Mouse (Mus musculus): ENCODE data around the gene Hdgf. TPM values are rescaled to one million over a fixed set of nuclear protein-coding genes. Genes with fewer than 3 reads are reported as not detected.
A peak's percentile ranks its signal among the peaks of the same experiment; 100 is the strongest.

Gene Hdgf
- total RNA-seq, 2 experiments from 2014 or later = 148 to 151 TPM

DNA sequence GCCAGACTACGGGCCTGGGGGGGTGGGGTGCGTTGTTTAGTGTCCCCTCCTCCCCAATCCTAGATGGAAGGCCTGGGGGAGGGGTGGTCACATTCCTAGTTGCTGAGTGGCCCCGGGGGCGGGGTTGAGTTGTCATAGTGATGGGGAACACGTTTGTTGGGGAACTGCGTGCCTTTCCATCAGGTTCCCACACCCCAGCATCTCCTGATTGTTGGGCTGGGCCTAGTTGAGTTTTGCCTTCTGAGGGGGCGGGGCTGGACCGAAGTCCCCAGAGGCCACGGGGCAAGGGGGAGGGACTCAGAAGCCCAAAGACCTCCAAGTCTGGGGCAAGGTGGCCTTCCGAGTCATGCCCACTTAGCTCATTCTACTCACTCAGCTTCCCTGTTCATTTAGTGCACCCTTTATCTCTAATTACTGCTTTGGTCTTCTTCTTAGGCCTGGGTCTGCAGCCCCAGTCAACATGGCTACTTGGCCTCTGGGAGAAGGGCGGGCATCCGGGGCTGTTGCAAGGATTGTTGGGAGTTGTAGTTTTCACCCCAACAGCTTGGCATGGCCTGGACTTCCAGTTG lies 4.5 kb downstream of the Hdgf start:
- no peak for TF ChIP-seq CTCF (IDR thresholded peaks at IDR 0.05)
- peak overlapping the region; percentile 33 for H3K4me3 ChIP-seq
- DNase-seq (ENCODE audit: extremely low spot score in 1 of 2, low spot score in 2 of 2) = peak in 1 of 2 experiments; percentile 45
- H3K27ac ChIP-seq = peak overlapping the region; percentile 81
- intact Hi-C loops (cut with DNase I) = no loop called here

DNA sequence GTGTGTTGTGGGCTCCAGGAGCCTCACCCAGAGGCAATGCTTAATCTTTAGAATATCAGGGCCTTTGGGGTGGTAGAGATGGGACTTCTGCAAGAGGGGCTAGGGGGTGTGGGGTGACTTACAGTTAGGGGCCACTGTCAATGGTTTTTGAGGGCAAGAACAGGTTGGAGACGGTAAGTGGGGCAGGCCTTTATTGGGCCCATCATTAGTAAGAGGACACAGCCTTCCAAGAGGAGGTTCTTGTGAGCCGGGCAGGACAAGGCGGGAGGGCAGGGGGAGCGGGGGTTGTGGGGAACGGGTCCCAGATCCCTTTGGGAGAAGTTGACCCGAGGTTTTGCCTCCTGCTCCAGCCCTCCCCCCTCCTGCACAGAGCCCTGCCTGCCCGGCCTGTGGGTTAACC lies 7.4 kb downstream of the Hdgf start:
- intact Hi-C loops (cut with DNase I) = no loop called here
- H3K4me3 ChIP-seq = no peak overlapping the region
- TF ChIP-seq CTCF (IDR thresholded peaks at IDR 0.05) = no peak
- DNase-seq (ENCODE audit: extremely low spot score in 1 of 2, low spot score in 2 of 2) = no peak
- no peak overlapping the region for H3K27ac ChIP-seq

DNA sequence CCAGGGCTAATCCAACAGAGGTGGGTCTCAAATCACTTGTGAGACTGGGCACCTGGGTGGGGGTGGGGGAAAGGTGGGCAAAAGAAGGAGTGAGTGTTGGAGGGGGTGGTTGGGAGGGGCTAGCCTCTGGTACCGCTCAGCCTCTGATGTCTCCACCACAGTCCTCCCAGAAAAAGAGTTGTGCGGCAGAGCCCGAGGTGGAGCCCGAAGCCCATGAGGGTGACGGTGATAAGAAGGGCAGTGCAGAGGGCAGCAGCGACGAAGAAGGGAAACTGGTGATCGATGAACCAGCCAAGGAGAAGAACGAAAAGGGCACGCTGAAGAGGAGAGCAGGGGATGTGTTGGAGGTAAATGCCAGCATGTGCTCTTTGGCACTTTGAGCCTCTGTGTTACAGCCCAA lies 7.8 kb downstream of the Hdgf start:
- TF ChIP-seq CTCF (IDR thresholded peaks at IDR 0.05) = no peak
- H3K27ac ChIP-seq = no peak overlapping the region
- no peak overlapping the region for H3K4me3 ChIP-seq
- intact Hi-C loops (cut with DNase I) = no loop called here
- DNase-seq (ENCODE audit: extremely low spot score in 1 of 2, low spot score in 2 of 2) = no peak

- H3K4me3 ChIP-seq = no peak overlapping the region
- intact Hi-C loops (cut with DNase I) = no loop called here
- no peak overlapping the region for H3K27ac ChIP-seq
- DNase-seq (ENCODE audit: extremely low spot score in 1 of 2, low spot score in 2 of 2) = no peak
- TF ChIP-seq CTCF (IDR thresholded peaks at IDR 0.05) = peak; percentile 8
Observed at GRCm38 (mm10) chr3:87916990-87917389, 10.9 kb downstream of the Hdgf start.

- no peak overlapping the region for H3K4me3 ChIP-seq
- no peak overlapping the region; the same call in 1 of the 2 replicates for H3K27ac ChIP-seq
- intact Hi-C loops (cut with DNase I) = no loop called here
- DNase-seq (ENCODE audit: extremely low spot score in 1 of 2, low spot score in 2 of 2) = no peak
- no peak for TF ChIP-seq CTCF (IDR thresholded peaks at IDR 0.05)
Observed at GRCm38 (mm10) chr3:87918551-87918950, 12.4 kb downstream of the Hdgf start.

DNA sequence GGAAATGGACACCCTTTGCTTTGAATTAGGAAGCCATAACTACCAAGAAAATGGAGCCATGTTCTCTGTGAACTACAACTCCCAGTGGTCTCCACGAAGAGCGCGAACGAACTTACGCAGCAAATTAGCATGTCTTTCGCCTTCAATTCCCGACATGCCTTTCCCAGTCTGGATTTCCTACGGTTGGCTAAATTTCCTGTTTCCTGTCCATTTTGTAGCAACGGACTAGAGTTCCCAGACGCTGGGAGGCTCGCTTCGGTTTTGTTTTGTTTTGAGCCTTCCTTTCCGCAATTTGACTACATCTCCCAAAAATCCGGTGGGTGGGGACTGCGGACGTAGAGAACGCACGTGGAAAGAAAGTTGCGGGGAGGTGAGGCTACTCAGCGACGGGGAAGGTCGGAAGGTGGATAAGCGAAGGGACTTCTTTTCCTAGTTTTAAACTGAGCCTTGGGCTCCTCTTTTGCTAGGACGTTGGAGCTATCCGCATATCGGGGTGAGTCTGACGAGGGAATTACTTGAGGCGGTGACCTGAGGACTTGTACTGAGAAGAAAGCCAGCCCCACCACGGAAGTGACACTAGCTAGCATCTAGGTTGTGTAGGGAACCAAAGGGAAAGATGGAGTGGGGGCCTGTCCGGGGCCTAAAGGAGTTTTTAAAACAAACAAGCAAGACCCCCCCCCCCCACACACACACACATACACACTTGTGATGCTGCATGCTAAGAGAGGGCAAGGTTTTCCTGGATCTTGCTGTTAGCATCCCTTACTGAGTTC lies 13.4 kb downstream of the Hdgf start, which contains the start of gene Mrpl24:
Mrpl24 (plus strand) TSS at position 171 of the 773 bp plus-strand sequence.
- intact Hi-C loops (cut with DNase I) = loop anchor here (1.0 kb wide), 3 partner anchors 11 to 34 kb away; partner anchors contain the start of genes Hdgf, Isg20l2, Prcc and Rrnad1
- H3K27ac ChIP-seq = peak within 1 kb of the TSS; percentile 69
- DNase-seq (ENCODE audit: extremely low spot score in 1 of 2, low spot score in 2 of 2) = peak; percentile 72 to 81
- TF ChIP-seq CTCF (IDR thresholded peaks at IDR 0.05) = no peak
- peak within 1 kb of the TSS; percentile 71 for H3K4me3 ChIP-seq

GRCm38 (mm10) chr3:87920270-87920943 lies 14.3 kb downstream of the Hdgf start:
- intact Hi-C loops (cut with DNase I) = no loop called here
- Histone ChIP-seq H3K27ac (no peak overlapping the region), H3K4me3 (peak overlapping the region; percentile 71)
- no peak for DNase-seq (ENCODE audit: extremely low spot score in 1 of 2, low spot score in 2 of 2)
- TF ChIP-seq CTCF (IDR thresholded peaks at IDR 0.05) = no peak; the same call in none of the 2 replicates

- intact Hi-C loops (cut with DNase I) = no loop called here
- no peak for DNase-seq (ENCODE audit: extremely low spot score in 1 of 2, low spot score in 2 of 2)
- Histone ChIP-seq H3K4me3 (no peak overlapping the region), H3K27ac (no peak overlapping the region)
- TF ChIP-seq CTCF (IDR thresholded peaks at IDR 0.05) = no peak
Observed at GRCm38 (mm10) chr3:87924996-87925395, 18.9 kb downstream of the Hdgf start.

GRCm38 (mm10) chr3:87927452-87927851 lies 21.3 kb downstream of the Hdgf start:
- intact Hi-C loops (cut with DNase I) = no loop called here
- no peak for DNase-seq (ENCODE audit: extremely low spot score in 1 of 2, low spot score in 2 of 2)
- Histone ChIP-seq H3K27ac (no peak overlapping the region), H3K4me3 (no peak overlapping the region)
- TF ChIP-seq CTCF (IDR thresholded peaks at IDR 0.05) = no peak

GRCm38 (mm10) chr3:87929341-87930077 lies 23.4 kb downstream of the Hdgf start:
- peak overlapping the region; percentile 73 for H3K27ac ChIP-seq
- intact Hi-C loops (cut with DNase I) = loop anchor here (1.0 kb wide), 2 partner anchors 10 to 44 kb away; partner anchors contain the start of genes Mrpl24 and Prcc
- peak overlapping the region; percentile 83 for H3K4me3 ChIP-seq
- no peak for TF ChIP-seq CTCF (IDR thresholded peaks at IDR 0.05)
- DNase-seq (ENCODE audit: extremely low spot score in 1 of 2, low spot score in 2 of 2) = no peak

DNA sequence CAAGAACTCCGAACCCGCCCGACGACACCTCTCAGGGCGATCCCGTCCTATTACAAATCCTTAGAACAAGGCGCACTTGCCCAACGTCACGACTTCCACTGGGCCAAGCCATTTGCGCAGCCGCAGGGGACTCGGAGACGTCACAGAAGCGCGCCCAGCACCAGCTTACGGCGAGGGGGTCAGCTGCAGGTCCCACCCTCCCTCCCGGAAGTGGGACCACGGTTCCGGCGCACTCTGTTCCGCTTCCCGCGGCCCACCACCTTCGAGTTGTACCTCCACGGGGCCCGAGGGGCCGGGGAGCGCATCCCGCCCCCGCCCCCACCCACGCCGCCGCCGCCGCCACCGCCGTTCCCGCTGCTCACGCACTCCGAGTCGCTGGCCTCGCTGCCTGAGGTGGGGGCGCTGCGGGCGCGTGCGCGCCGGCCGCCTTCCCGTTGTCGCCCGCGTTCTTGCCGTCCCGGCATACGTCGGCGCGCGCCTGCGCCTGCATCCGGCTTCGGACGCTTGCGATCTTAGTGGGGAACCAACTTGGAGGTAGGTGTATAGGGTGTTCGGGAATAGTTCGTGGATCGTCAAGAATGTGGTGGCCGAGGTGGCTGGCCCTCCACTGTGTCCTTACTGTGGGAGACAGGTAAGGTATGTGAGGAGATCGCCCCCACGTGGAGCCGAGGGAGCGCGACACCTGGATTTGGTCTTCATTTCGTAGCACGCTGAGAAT lies 24.1 kb downstream of the Hdgf start, which contains the start of the genes Isg20l2 and Rrnad1:
Isg20l2 (plus strand) TSS at position 237 of the 718 bp plus-strand sequence.
Rrnad1 (minus strand) TSS at position 640 of the 718 bp plus-strand sequence.
- intact Hi-C loops (cut with DNase I) = loop anchor here (1.0 kb wide), 2 partner anchors 11 to 45 kb away; partner anchors contain the start of genes Mrpl24 and Prcc
- peak; percentile 60 for TF ChIP-seq CTCF (IDR thresholded peaks at IDR 0.05)
- H3K4me3 ChIP-seq = peak within 1 kb of the TSS; percentile 83
- H3K27ac ChIP-seq = peak within 1 kb of the TSS; percentile 73
- peak; percentile 96 to 99 for DNase-seq (ENCODE audit: extremely low spot score in 1 of 2, low spot score in 2 of 2)
